Mouse (Mus musculus): ENCODE results near the gene Foxo3. TPM values are rescaled to one million over a fixed set of nuclear protein-coding genes. Genes with fewer than 3 reads are reported as not detected.
A peak's percentile ranks its signal among the peaks of the same experiment; 100 is the strongest.

Gene Foxo3
- polyA plus RNA-seq (2012; rRNA removed): 24.9 and 28.3 TPM in 2 replicates

DNA sequence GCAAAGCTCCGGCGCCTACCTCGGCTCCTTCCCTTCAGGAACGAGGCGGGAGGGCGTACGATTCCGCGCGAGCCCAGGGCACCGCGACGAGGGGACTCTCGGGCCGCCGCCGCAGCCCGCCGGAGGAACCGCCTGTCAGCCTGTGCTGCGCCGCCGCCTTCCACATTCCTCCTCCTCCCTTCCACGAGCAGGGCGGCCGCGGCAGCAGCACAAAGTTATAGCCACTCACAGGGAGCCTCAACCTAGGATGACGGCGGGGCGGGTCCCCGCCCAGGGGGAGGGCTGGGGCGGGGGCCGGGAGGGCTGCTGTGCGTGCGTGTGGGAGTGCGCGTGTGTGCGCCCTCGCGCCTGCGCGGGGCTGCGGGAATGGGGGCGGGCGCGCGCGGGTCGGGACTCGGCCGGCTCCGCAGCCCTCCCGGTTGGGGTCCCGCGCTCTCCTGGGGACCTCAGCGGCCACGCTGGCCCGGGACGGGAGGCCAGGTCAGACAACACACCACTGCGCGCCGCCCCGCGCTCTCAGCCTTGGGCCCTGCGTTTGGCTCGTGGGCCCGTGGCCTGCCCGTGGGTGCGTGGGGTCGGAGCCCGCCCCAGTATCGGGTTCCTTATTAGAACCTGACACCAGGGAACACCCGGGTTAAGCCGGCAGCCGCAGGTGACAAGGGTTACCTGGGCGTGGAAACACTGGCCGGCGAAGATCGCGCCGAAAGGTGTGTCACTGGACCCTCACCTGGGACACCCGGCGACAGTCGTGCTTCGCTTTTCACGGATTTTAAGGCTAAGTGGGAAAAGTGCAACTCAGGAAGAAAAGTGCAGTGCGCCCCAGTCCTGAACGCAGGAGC is at the start of gene Foxo3:
Foxo3 (minus strand) TSS at position 249 of the 839 bp plus-strand sequence.
- peak; percentile 72 to 89 for DNase-seq (ENCODE audit: extremely low spot score in 1 of 2, low spot score in 1 of 2)

DNA sequence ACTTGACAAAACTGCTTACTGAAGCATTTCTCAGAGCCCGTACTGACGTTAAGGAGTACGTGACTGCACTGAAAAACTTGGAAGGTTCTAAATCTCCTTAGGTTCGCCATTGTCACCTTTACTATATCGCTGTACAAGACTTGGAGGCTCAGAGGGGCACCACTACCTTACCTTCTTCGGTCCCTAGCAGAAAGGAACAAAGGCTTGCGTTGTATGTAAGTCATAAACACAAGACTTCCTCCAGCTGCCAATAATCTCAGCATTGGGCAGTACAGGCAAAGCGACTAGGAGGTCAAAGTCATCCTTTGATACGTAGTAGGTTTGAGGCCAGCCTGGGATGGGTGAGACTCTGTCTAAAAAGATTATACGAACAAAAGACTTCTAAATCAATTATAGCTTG is 48.8 kb upstream of the Foxo3 start:
- DNase-seq (ENCODE audit: extremely low spot score in 1 of 2, low spot score in 1 of 2): no peak

DNA sequence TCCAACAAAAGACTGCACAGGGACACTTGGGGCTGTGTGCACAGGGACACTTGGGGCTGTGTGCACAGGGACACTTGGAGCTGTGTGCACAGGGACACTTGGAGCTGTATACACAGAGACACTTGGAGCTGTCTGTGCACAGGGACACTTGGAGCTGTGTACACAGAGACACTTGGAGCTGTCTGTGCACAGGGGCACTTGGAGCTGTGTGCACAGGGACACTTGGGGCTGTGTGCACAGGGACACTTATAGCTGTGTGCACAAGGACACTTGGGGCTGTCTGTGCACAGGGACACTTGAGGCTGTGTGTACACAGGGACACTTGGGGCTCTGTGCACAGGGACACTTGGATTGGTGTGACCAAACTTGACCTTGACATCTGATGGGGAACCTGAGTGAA is 47.4 kb upstream of the Foxo3 start:
- no peak for DNase-seq (ENCODE audit: extremely low spot score in 1 of 2, low spot score in 1 of 2)

GRCm38 (mm10) chr10:42313222-42313786 is 36.7 kb upstream of the Foxo3 start:
- no peak for DNase-seq (ENCODE audit: extremely low spot score in 1 of 2, low spot score in 1 of 2)

DNA sequence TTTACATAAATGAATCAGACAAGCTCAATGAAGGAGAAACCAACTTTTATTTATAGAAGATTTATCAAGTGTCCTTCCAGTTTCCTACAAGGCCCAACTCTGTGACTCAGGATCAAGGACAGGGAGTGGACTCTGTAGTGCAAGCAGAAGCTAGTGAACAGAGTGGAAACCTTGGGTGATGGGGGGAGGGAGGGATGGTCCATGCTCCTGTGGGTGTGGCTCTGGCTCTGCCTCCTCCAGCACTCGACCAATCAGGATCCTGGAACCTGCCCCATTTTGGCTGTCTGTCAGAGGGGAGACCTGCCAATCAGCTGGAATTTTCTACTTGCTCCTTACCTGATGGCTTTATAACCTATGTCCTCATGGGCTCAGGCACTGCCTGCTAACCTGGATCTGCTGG is 36.0 kb upstream of the Foxo3 start:
- DNase-seq (ENCODE audit: extremely low spot score in 1 of 2, low spot score in 1 of 2): no peak

- DNase-seq (ENCODE audit: extremely low spot score in 1 of 2, low spot score in 1 of 2): no peak
Measured at GRCm38 (mm10) chr10:42308687-42308987, 32.1 kb upstream of the Foxo3 start.

DNA sequence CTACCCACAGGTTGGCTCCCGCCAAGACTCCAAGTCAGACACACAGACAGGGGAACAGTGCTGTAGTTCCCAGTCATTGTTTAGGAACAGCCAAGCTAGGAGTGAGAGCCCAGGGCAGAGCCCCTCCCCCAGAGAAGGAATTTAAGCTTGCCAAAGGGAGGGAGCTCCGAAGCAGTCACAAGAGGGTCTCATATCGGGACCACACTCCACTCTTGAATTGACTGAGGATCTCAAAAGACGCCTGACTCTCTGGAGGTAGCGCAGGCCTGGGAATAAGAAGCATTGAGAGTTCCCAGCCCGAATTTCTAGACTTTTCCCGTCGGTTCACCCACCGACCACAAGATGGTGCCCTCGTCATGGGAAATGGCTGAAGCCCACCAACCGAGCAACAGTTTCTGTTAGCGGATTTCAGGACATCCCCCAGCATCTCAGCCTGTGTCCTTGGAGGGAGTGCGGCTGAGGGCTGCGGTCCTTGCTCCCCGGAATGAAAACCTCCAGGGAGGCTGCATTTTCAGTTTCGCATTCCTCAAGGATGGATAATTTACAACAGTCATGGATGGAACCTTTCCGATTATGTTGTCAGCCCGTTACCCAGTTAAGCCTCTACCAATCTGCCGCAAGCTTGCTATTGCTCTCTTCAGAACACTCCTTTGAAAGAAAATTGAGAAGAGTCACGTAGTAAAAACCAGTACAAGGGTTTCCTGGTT is 31.6 kb upstream of the Foxo3 start:
- DNase-seq (ENCODE audit: extremely low spot score in 1 of 2, low spot score in 1 of 2): peak; percentile 56 to 91

DNA sequence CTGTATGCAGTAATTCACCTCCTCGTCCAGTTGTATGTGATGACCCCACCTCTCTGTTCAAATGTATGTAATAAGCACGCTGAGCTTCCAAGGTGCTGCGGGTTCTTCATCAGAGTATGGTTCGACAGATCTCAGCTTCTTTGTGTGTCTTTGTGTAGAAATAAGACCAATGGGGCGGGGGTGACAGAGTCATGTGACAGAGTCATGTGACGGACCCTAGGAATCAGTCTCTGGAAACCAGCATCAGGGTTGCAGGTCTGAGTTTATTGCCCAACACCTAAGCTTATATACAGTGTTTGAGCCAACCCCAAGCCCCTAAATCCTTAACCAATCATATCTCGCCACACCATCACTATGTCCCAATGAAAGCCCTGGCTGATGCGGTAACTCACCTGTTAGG is 29.9 kb upstream of the Foxo3 start:
- DNase-seq (ENCODE audit: extremely low spot score in 1 of 2, low spot score in 1 of 2): no peak

GRCm38 (mm10) chr10:42300805-42301204 is 24.2 kb upstream of the Foxo3 start:
- no peak for DNase-seq (ENCODE audit: extremely low spot score in 1 of 2, low spot score in 1 of 2)

DNA sequence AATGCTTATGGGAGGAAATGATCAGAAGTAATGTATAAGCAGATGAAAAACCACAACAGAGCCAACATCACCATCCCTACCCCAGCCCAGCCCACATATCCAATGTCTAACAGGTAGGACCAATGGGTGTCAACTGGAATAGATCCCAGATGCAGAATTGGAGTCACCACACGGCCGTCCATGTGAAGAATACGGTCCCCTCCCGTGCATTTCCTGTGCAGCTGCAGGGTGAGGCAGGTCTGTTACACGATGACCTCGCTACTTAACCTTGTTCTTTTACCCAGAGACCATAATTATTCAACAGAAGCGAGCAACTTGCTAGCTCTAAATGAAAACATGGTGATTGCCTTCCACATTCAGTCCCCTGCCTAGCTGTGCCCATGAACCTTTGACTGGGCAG is 23.4 kb upstream of the Foxo3 start:
- no peak for DNase-seq (ENCODE audit: extremely low spot score in 1 of 2, low spot score in 1 of 2)

- no peak for DNase-seq (ENCODE audit: extremely low spot score in 1 of 2, low spot score in 1 of 2)
Measured at GRCm38 (mm10) chr10:42299426-42299825, 22.9 kb upstream of the Foxo3 start.

DNA sequence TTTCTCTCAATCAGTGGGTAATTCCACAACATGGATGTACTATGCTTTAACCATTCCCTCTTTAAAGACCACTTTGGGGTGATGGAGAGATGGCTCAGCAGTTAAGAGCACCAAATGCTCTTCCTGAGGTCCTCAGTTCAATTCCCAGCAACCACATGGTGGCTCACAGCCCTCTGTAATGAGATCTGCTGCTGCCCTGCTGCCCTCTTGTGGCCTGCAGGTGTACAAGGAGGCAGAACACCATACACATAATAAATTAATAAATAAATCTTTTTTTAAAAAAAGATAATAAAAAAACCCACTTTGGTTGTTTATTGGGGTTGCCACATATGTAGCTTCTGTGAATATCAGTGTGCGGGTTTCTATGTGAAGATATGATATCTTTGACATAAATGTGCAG is 21.4 kb upstream of the Foxo3 start:
- no peak for DNase-seq (ENCODE audit: extremely low spot score in 1 of 2, low spot score in 1 of 2)

- DNase-seq (ENCODE audit: extremely low spot score in 1 of 2, low spot score in 1 of 2): no peak
Measured at GRCm38 (mm10) chr10:42297109-42297508, 20.6 kb upstream of the Foxo3 start.

DNA sequence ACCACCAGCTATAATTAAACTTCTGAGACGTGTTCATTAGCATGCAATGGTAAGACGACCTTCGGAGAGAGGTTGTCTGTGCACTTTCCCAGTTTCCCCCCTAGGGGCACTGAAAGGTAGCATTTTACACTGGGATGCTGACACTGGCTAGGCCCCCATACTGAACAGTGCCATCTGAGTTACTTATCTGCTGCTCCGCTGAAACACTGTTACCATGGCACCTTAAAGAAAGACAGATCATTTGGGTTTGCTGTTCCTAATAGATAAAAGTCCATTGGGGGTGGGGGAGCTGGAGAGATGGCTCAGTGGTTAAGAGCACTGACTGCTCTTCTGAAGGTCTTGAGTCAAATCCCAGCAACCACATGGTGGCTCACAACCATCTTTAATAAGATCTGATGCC is 20.0 kb upstream of the Foxo3 start:
- no peak for DNase-seq (ENCODE audit: extremely low spot score in 1 of 2, low spot score in 1 of 2)

GRCm38 (mm10) chr10:42295028-42295427 is 18.5 kb upstream of the Foxo3 start:
- peak in 1 of 2 experiments; percentile 68 for DNase-seq (ENCODE audit: extremely low spot score in 1 of 2, low spot score in 1 of 2)

- no peak for DNase-seq (ENCODE audit: extremely low spot score in 1 of 2, low spot score in 1 of 2)
Measured at GRCm38 (mm10) chr10:42294392-42294791, 17.8 kb upstream of the Foxo3 start.

- DNase-seq (ENCODE audit: extremely low spot score in 1 of 2, low spot score in 1 of 2): no peak
Measured at GRCm38 (mm10) chr10:42293877-42294276, 17.3 kb upstream of the Foxo3 start.

DNA sequence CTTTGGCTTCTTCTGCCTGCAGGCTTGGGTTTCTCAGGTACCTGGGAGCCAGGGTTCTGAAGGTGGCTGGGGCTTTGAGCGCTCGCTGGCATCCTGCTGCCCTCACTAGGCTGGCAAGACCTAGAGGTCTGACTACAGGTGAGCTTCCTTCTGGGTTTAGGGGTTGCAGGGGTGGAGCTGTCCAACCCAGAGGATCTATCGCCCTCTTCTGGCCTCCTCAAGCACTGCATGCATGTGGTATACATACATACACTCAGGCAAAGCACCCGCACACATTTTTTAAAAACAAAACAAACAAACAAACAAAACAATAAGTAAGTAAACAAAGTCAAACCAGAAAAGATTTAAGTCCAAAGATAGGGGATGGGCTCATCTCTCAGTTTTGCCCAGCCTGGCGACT is 14.8 kb upstream of the Foxo3 start:
- peak in 1 of 2 experiments; percentile 38 for DNase-seq (ENCODE audit: extremely low spot score in 1 of 2, low spot score in 1 of 2)

DNA sequence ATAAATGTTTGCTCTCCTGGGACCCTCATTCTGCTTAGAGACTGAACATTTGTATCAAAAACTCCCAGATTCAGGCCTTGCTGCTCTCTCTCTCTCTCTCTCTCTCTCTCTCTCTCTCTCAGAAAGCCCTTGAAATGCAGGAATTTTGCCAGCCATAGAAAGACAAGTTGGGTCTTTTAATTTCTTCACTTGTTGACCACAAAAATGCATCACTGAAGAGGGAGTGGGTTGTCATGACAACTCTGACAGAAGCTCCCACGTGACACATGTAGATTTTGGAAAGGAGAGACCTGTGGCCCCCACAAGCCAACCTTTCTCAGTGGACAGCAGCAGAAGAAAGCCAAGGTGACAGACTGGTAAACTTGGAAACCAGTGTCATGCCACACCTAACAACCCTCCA is 11.1 kb upstream of the Foxo3 start:
- no peak for DNase-seq (ENCODE audit: extremely low spot score in 1 of 2, low spot score in 1 of 2)

- no peak for DNase-seq (ENCODE audit: extremely low spot score in 1 of 2, low spot score in 1 of 2)
Measured at GRCm38 (mm10) chr10:42278307-42278850, 1.8 kb upstream of the Foxo3 start.

DNA sequence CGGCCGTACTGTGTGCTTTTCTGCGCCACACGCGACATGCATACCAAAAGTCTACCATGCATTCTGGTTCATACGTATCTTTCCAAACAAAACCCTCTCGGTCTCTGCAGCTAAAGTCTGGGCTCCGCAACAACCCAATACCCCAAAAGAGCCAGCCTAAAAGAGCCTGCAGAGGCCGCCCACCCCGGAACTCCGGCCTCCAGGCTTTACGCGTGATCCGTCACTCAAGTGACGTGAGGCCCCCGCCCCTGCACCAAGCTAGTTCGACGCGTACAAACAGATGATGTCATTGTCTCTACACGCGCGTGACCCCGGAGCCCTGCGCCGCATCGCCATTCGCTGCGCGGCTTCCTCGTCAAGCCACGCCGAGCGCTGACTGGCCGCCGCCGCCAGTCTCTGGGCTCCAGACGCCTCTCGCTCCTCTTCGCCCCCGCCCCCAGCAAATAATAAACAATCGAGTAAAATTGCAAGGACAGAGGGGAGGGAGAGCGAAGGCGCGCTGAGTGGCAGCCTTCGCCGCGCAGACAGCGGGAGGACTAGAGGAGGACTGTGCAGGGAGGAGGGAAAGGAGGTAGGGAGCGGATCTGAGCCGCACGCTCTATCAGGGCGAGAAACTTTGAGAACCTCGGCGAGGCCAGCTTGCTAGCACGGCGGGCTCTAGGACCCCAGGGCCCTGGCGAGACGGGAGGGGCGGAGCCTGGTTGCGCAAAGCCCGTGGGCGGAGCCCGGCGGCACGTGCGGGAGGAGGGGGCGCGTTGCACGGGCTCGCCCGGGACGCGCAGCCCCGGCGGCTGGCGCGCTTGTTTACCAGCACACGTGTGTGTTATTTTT is 1.1 kb upstream of the Foxo3 start:
- DNase-seq (ENCODE audit: extremely low spot score in 1 of 2, low spot score in 1 of 2): peak; percentile 99

Measured in frontal cortex, adult 2 months (tissue).